Mouse (Mus musculus): ENCODE results near the gene Ddah2. TPM values are rescaled to one million over a fixed set of nuclear protein-coding genes. Genes with fewer than 3 reads are reported as not detected.
A peak's percentile ranks its signal among the peaks of the same experiment; 100 is the strongest.
"Not testable (repeated sequence)": the region's sequence is repeated elsewhere in the genome, so short reads cannot be mapped to it uniquely, and the experiment has no call there.

Ddah2 gene
- total RNA-seq, 2 experiments from 2014 or later = 35.2 to 51.7 TPM

- no peak for DNase-seq
Measured at GRCm38 (mm10) chr17:35027277-35028068, 31.4 kb upstream of the Ddah2 start, which contains the start of gene Sapcd1. TSS of gene Sapcd1 (minus strand) at chr17:35028016.

GRCm38 (mm10) chr17:35028315-35028714, 30.5 kb upstream of the Ddah2 start:
- DNase-seq = no peak

DNA sequence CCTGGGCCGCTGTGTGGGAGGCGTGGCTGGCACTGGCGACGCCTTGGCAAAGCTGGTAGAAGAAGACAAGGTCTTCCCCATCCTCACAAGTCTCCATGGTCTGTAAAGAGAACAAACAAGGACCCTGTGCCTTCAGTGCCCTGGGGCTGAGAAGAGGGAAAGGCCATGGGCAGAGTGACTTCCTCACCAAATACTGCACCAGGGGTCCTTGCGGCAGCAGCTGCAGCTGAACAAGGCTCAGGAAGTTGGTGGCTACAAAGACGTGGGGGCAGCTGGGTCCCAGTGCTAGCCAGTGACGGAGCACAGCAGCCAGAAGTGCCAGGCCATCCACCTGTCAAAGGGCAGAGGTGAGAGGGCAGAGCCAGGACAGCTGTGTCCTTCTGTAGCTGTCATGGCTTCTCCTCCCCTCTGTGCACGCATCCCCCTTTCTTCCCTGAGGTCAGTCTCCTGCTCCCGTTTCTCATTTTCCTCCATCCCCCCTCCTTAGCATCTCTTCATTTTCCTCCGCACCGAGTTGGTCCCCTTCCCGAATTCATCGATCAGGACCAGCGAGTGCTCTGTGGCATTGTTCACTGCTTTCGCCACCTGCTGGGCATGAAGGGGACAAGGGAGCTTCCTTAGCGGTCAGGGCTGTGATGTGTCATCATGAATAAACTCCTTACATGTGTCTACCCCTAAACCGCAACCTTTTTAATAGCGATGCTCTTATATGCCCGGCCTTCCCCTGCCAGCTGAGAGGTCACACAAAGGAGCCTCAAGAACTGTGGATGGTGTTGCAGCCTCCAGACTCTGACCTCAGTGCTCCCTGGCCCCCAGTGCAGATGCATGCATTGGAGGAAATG, 28.9 kb upstream of the Ddah2 start:
- no peak for DNase-seq

DNA sequence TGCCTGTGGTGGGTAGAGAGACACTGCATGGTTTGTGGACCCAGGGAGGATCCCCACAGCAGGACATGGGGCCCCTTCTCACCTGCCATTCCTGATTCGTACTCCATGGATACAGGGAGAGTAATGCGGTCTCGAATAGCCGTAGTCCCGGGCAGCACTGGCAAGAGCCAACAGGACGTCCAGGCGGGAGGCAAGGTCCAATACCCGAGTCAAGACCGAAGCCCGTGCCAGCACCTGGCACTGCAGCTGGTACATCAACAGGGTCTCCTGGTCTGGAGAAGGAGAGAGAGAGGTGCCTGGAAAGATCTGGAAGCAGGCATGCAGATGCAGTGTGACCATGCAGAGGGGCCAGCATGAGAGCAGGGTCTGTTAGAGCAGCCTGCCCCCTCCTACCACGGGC, 27.6 kb upstream of the Ddah2 start:
- no peak for DNase-seq

- DNase-seq = no peak
Measured at GRCm38 (mm10) chr17:35031880-35032279, 27.0 kb upstream of the Ddah2 start.

GRCm38 (mm10) chr17:35032323-35032870, 26.4 kb upstream of the Ddah2 start:
- DNase-seq = no peak

DNA sequence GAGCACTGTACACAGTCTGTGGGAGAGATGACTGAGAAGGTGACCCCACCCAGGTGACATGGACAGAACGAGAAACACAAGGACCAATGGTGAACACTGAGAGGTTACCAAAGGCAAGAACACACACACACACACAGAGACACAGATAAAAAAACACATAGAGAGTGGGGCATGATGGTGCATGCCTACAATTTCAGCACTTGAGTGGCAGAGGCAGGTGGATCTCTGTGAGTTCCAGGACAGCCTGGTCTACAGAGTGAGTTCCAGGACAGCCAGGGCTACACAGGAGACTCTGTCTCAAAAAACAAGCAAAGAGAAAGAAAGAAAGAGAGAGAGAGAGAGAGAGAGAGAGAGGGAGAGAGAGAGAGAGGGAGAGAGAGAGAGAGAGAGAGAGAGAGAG, 25.1 kb upstream of the Ddah2 start:
- DNase-seq = not testable (repeated sequence)

DNA sequence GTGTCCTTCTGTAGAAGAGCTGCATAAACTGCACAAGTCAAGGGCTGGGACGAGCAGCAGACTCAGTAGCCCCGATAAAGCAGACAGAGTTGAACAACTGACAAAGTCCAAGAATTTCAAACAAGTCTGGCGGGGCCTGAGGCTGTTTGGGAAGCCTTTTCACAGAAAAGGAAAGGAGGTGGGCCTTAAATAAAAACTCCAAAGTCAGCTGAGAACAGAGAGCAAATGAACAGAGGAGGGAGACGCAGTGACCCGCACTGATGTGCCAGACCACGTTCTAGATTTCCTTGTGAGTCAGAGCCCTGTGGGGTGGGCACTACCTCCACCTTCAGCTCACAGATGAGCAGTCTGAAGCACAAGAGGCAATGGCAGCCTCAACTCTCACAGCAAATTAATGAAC, 23.9 kb upstream of the Ddah2 start:
- no peak for DNase-seq

DNA sequence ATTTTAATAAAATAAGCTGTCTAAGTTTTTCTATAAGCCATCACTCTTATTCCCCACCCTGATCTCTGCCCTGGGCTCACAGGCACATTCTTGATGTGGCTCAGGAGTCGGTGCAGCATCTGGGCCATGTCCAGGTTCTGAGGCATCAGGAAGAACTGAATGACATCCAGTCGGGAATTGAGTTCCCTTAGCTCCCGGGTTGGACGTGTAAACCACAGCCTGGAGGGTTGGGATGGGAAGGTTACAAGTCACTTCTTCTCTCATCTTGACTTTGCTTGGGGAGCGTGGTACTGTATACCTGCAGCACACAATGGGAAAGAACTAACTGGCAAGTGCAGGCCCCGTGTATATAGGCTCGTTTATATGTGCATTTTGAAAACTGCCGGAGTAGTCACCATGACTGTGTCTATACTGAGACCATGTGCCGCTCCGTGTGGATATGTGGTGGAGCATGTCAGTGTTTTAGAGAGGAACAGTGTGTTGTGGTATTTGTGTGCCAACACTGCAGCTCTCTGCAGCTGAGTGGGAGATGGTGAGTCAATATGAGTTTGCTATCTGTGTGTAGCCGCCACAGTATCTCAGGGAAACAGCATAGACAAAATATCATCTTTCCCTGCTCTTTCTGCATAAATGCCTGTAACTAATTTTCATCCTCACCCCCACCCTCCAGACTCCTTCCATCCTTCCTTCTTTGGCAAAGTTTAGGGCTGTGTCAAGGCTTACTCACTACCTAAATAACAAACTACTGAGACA, 19.5 kb upstream of the Ddah2 start:
- no peak for DNase-seq

- DNase-seq = no peak
Measured at GRCm38 (mm10) chr17:35043794-35044193, 15.0 kb upstream of the Ddah2 start.

DNA sequence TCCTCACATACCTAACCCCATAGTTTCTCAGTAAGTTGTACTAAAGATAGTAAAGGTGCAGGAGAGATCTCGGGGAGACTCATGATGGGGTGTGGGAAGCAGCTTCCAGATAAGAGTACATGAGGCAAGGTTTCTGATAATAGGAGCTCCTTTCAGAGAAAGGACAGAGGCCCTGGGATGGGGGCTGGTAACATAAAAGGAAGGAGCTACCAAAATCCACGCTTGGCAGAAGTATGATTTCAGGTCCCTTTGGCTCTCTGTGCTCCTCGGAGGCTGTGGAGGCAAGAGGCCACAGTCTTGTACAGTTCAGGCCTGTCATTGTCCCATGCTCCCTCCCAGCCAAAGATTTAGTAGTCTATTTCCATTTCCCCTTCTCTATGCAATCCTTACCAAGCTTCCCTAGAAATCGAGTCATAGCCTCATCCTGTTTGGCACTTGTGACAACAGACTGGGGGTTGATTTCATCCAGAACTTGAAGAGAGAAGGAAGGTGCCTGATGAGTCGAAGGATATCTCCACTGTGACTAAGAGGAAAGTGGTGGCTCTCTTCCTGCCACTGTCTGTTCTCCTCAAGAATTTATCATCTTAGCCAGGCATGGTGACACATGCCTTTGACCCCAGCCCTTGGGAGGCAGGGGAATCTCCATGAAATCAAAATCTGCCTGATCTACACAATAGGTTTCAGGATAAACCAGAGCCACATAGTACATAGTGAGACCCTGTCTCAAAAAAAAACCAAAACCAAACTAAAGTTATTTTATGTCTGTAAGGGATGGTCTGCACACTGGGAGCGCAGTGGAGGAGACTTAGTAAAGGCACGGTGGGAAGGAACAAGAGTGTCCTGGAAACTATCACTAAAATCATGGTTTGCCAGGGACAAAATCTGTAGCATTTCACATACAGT, 13.7 kb upstream of the Ddah2 start:
- no peak for DNase-seq

GRCm38 (mm10) chr17:35045807-35046680, 12.8 kb upstream of the Ddah2 start:
- no peak for DNase-seq

- DNase-seq = peak; percentile 98
Measured at GRCm38 (mm10) chr17:35046681-35047455, 12.0 kb upstream of the Ddah2 start, which contains the start of gene Msh5. TSS of gene Msh5 (minus strand) at chr17:35046745.

DNA sequence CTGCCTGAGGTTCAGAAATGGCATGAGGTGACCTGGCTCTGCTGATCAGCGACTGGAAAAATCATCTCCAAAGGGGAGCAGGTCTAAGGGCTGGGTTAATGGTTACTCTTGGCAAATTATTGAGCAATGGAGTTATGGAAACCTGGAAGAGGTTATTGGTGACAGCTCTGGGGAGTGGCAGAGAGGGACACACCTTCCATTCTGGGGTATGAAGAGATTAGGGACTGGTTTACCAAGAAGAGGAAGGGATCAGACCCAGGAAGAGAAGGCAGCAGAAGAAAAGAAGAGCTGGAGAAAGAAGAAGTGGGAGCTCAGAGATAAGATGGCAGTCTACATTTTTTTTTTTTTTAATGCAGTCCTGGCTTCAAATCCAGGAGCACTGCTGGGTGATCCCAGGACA, 11.1 kb upstream of the Ddah2 start:
- DNase-seq = no peak

DNA sequence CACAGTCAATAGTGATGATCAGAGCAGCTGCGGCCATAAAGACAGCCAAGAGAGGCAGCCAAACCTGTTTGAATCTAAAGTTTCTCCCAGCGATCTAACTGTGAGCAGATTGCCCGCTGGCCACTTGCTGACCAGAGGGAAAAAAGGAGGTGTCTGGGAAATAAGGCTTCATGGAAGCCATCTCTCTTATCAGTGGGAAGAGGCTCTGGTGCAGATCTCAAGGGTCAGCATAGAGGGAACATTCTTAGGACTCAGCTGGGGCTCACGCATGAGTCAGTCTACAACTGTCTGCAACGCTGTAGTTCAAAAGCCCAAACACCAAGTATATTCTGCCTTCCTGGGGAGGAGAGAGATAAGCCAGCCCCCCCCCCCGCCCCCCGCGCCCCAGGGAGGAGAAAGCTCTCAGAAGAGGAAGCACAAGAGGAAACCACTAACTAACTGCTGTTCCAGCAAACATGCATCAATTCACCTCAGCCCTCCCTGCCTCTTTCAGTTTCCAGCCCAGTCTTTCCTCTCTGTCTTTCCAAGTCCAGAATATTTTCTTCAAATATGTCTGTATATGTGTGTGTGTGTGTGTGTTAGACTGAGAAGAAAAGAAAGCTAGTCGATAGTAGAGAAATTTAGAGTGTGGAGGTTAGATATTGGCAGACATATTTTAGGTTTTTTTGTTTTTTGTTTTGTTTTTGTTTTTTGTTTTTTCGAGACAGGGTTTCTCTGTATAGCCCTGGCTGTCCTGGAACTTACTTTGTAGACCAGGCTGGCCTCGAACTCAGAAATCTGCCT, 10.5 kb upstream of the Ddah2 start:
- DNase-seq = no peak

- DNase-seq = no peak
Measured at GRCm38 (mm10) chr17:35048932-35049440, 9.8 kb upstream of the Ddah2 start.

DNA sequence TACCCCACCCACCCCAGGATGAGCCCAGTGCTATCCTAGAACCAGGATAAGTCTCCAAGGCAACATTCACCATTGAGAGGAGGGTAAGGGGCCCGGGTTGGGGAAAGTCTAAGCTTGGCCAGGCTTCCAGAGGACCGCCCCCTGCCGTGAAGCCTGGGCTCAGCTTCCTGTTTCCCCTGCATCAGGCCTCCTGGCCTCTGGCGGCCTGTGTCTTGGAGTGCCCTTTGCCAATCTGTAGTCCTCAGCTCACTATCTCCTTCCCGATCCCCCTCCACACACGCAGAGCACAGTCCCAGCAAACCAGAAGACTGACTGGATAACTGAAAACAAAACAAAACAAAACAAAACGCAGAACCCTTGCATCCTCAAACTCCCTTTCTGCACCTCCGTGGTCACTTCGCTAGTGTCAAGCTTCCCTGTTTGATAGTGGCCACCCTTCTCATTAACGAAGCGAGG, 9.2 kb upstream of the Ddah2 start, which contains the start of gene Clic1:
Gene Clic1, plus strand, starts transcription at position 406 of the 456 bp plus-strand sequence.
- peak; percentile 69 for DNase-seq
